Mouse (Mus musculus): ENCODE results near the gene Gm20911. TPM values are rescaled to one million over a fixed set of nuclear protein-coding genes. Genes with fewer than 3 reads are reported as not detected.
"Not testable (repeated sequence)": the region's sequence is repeated elsewhere in the genome, so short reads cannot be mapped to it uniquely, and the experiment has no call there.

The Gm20911 gene
- not detected in 2 replicates for polyA plus RNA-seq (2014; fragmentation: Nextera tagmentation; extraction: Ambion mirVana)

- not testable (repeated sequence) for H3K27me3 ChIP-seq (ENCODE audit: control insufficient read depth, insufficient read depth, low read length); H3K9me3 ChIP-seq (ENCODE audit: control insufficient read depth, low read length); H3K4me2 ChIP-seq (replicated peaks; ENCODE audit: low read depth, low read length); H3K36me3 ChIP-seq (ENCODE audit: control insufficient read depth, insufficient read depth, low read length); DNase-seq (ENCODE audit: low spot score); H3K9ac ChIP-seq (ENCODE audit: low read depth, low read length); ATAC-seq (ENCODE audit: low FRiP score); H3K4me3 ChIP-seq (ENCODE audit: low read depth, low read length); H3K27ac ChIP-seq (ENCODE audit: low read depth, low read length); H3K4me1 ChIP-seq (replicated peaks; ENCODE audit: control insufficient read depth, insufficient read depth, low read length)
- WGBS: no CpG with 5 or more reads among the region's 6 CpGs
Measured at GRCm38 (mm10) chrY:81457707-81458106, at the start of gene Gm20911. Gene Gm20911, plus strand, starts transcription at chrY:81458007.
